Mouse (Mus musculus) liver, embryonic 12.5 days (tissue): ENCODE measurements at regions not wholly inside any gene's neighbourhood (a gene's known extent, or its start where the extent isn't known, plus 50 kb on each side); places are given as distances from the start of the nearest gene placed in this dataset.

ENCODE experiments used
- ATAC-seq: fragments of 200-750 bp; cut with Nextera tagmentation; 2 replicates; pipeline ENCODE4 v1.8.0; 2017; ENCODE audit warnings: moderate number of reproducible peaks, mild to moderate bottlenecking, moderate library complexity
- H3K27ac ChIP-seq: fragments of 300-500 bp; sonication (generic); 2 replicates; pipeline ENCODE4 v1.5.1; 2016; ENCODE audit warnings: mild to moderate bottlenecking
- H3K27me3 ChIP-seq: fragments of 300-500 bp; sonication (generic); replicated peaks from 2 replicates; pipeline ENCODE4 v1.6.1; 2016; ENCODE audit warnings: mild to moderate bottlenecking, moderate library complexity
- H3K36me3 ChIP-seq: fragments of 300-500 bp; sonication (generic); 2 replicates; pipeline ENCODE4 v1.6.1; 2016; ENCODE audit warnings: mild to moderate bottlenecking, moderate library complexity
- H3K4me1 ChIP-seq: fragments of 300-500 bp; sonication (generic); 2 replicates; pipeline ENCODE4 v1.6.1; 2016
- H3K4me2 ChIP-seq: fragments of 300-500 bp; sonication (generic); 2 replicates; pipeline ENCODE4 v1.6.1; 2016; ENCODE audit warnings: mild to moderate bottlenecking, moderate library complexity
- H3K4me3 ChIP-seq: fragments of 300-500 bp; sonication (generic); 2 replicates; pipeline ENCODE4 v1.5.1; 2016; ENCODE audit warnings: mild to moderate bottlenecking, moderate library complexity
- H3K9ac ChIP-seq: fragments of 300-500 bp; sonication (generic); 2 replicates; pipeline ENCODE4 v1.6.1; 2016; ENCODE audit warnings: mild to moderate bottlenecking, moderate library complexity
- H3K9me3 ChIP-seq: fragments of 300-500 bp; sonication (generic); replicated peaks from 2 replicates; pipeline ENCODE4 v1.6.1; 2016; ENCODE audit warnings: mild to moderate bottlenecking, moderate library complexity
- WGBS: fragments of 180-500 bp; shearing (Covaris S2); methylation state at CpG from one replicate; pipeline ENCODE4 v1.1.7; 2016; ENCODE audit not compliant: insufficient replicate concordance; 5-methylcytosine and 5-hydroxymethylcytosine counted together

GRCm38 (mm10) chr5:119401915-119402314 is 268.6 kb upstream of the Tbx3 start:
- ATAC-seq = no peak
- no peak overlapping the region for H3K4me2 ChIP-seq
- no peak overlapping the region for H3K27ac ChIP-seq
- no peak overlapping the region for H3K4me3 ChIP-seq
- H3K9me3 ChIP-seq = no peaks in the 10 kb centered on the region
- H3K9ac ChIP-seq = no peak overlapping the region
- no peaks in the 10 kb centered on the region for H3K27me3 ChIP-seq
- H3K4me1 ChIP-seq = peaks cover 23% of the 10 kb centered on the region
- no peaks in the 10 kb centered on the region for H3K36me3 ChIP-seq
- WGBS = 58% methylated on average over 8 of the region's 8 CpGs

- Histone ChIP-seq H3K36me3 (no peaks in the 10 kb centered on the region), H3K27ac (no peak overlapping the region), H3K4me1 (peaks cover 23% of the 10 kb centered on the region), H3K9me3 (no peaks in the 10 kb centered on the region), H3K4me3 (no peak overlapping the region), H3K4me2 (no peak overlapping the region), H3K27me3 (no peaks in the 10 kb centered on the region), H3K9ac (no peak overlapping the region)
- WGBS = 76% methylated on average over 17 of the region's 17 CpGs
- ATAC-seq = no peak
Observed at GRCm38 (mm10) chr5:119402651-119403050, 267.8 kb upstream of the Tbx3 start.

- ATAC-seq = no peak
- WGBS = 72% methylated on average over 11 of the region's 11 CpGs
- Histone ChIP-seq H3K4me3 (no peak overlapping the region), H3K4me1 (no peaks in the 10 kb centered on the region), H3K4me2 (no peak overlapping the region), H3K9ac (no peak overlapping the region), H3K27ac (no peak overlapping the region), H3K36me3 (no peaks in the 10 kb centered on the region), H3K27me3 (no peaks in the 10 kb centered on the region), H3K9me3 (peaks cover 11% of the 10 kb centered on the region; the same call in 1 of the 2 replicates)
Observed at GRCm38 (mm10) chr5:119410966-119411365, 259.5 kb upstream of the Tbx3 start.

GRCm38 (mm10) chr5:119415835-119416234 is 254.6 kb upstream of the Tbx3 start:
- no peak overlapping the region for H3K27ac ChIP-seq
- no peak for ATAC-seq

GRCm38 (mm10) chr5:119418486-119418885 is 252.0 kb upstream of the Tbx3 start:
- H3K36me3 ChIP-seq = no peaks in the 10 kb centered on the region
- WGBS = 55% methylated on average over 5 of the region's 5 CpGs
- peaks cover 7% of the 10 kb centered on the region; the same call in 1 of the 2 replicates for H3K9me3 ChIP-seq
- H3K9ac ChIP-seq = no peak overlapping the region
- H3K4me1 ChIP-seq = no peaks in the 10 kb centered on the region
- no peak overlapping the region for H3K4me3 ChIP-seq
- no peak overlapping the region for H3K27ac ChIP-seq
- H3K27me3 ChIP-seq = no peaks in the 10 kb centered on the region
- H3K4me2 ChIP-seq = no peak overlapping the region
- ATAC-seq = no peak

More at GRCm38 (mm10) chr5:119415835-119416234, 254.6 kb upstream of the Tbx3 start:
- no peak overlapping the region for H3K4me2 ChIP-seq
- H3K4me3 ChIP-seq = no peak overlapping the region
- WGBS = 79% methylated on average over 11 of the region's 11 CpGs
- no peaks in the 10 kb centered on the region for H3K36me3 ChIP-seq
- no peak overlapping the region for H3K9ac ChIP-seq
- no peaks in the 10 kb centered on the region for H3K27me3 ChIP-seq
- no peaks in the 10 kb centered on the region for H3K4me1 ChIP-seq
- H3K9me3 ChIP-seq = peaks cover 11% of the 10 kb centered on the region; the same call in 1 of the 2 replicates

- Histone ChIP-seq H3K4me1 (no peaks in the 10 kb centered on the region), H3K4me3 (no peak overlapping the region), H3K27me3 (no peaks in the 10 kb centered on the region), H3K9me3 (no peaks in the 10 kb centered on the region; the same call in 1 of the 2 replicates), H3K27ac (no peak overlapping the region), H3K4me2 (no peak overlapping the region), H3K9ac (no peak overlapping the region), H3K36me3 (no peaks in the 10 kb centered on the region)
- no peak for ATAC-seq
- WGBS = 63% methylated on average over 12 of the region's 12 CpGs
Observed at GRCm38 (mm10) chr5:119427511-119428019, 242.9 kb upstream of the Tbx3 start.

GRCm38 (mm10) chr5:119431271-119431756 is 239.2 kb upstream of the Tbx3 start:
- H3K4me2 ChIP-seq = no peak overlapping the region
- no peak overlapping the region for H3K9ac ChIP-seq
- peaks cover 15% of the 10 kb centered on the region; the same call in 1 of the 2 replicates for H3K27me3 ChIP-seq
- no peak for ATAC-seq
- no peaks in the 10 kb centered on the region for H3K36me3 ChIP-seq
- H3K9me3 ChIP-seq = no peaks in the 10 kb centered on the region; the same call in 1 of the 2 replicates
- H3K4me1 ChIP-seq = no peaks in the 10 kb centered on the region
- 70% methylated on average over 9 of the region's 9 CpGs for WGBS
- no peak overlapping the region for H3K27ac ChIP-seq
- H3K4me3 ChIP-seq = no peak overlapping the region

GRCm38 (mm10) chr5:119434572-119434971 is 235.9 kb upstream of the Tbx3 start:
- Histone ChIP-seq H3K4me2 (no peak overlapping the region), H3K36me3 (no peaks in the 10 kb centered on the region), H3K27me3 (peaks cover 15% of the 10 kb centered on the region; the same call in 1 of the 2 replicates), H3K27ac (no peak overlapping the region), H3K9ac (no peak overlapping the region), H3K4me3 (no peak overlapping the region), H3K4me1 (no peaks in the 10 kb centered on the region), H3K9me3 (peaks cover 6% of the 10 kb centered on the region; the same call in 1 of the 2 replicates)
- 52% methylated on average over 7 of the region's 7 CpGs for WGBS
- ATAC-seq = no peak

- no peaks in the 10 kb centered on the region for H3K27me3 ChIP-seq
- H3K9ac ChIP-seq = no peak overlapping the region
- no peak overlapping the region for H3K27ac ChIP-seq
- H3K9me3 ChIP-seq = no peaks in the 10 kb centered on the region
- H3K36me3 ChIP-seq = no peaks in the 10 kb centered on the region
- ATAC-seq = no peak
- H3K4me2 ChIP-seq = no peak overlapping the region
- no peak overlapping the region for H3K4me3 ChIP-seq
- 74% methylated on average over 4 of the region's 4 CpGs for WGBS
- no peaks in the 10 kb centered on the region for H3K4me1 ChIP-seq
Observed at GRCm38 (mm10) chr5:119448494-119448893, 222.0 kb upstream of the Tbx3 start.

GRCm38 (mm10) chr5:119449166-119449565 is 221.3 kb upstream of the Tbx3 start:
- Histone ChIP-seq H3K9me3 (no peaks in the 10 kb centered on the region), H3K36me3 (no peaks in the 10 kb centered on the region), H3K4me3 (no peak overlapping the region), H3K27me3 (no peaks in the 10 kb centered on the region), H3K9ac (no peak overlapping the region), H3K4me2 (no peak overlapping the region), H3K4me1 (no peaks in the 10 kb centered on the region), H3K27ac (no peak overlapping the region)
- WGBS = 50% methylated on average over 7 of the region's 7 CpGs
- ATAC-seq = no peak

GRCm38 (mm10) chr5:119459751-119460150 is 210.7 kb upstream of the Tbx3 start:
- H3K4me1 ChIP-seq = no peaks in the 10 kb centered on the region
- no peaks in the 10 kb centered on the region for H3K27me3 ChIP-seq
- ATAC-seq = no peak
- no peak overlapping the region for H3K27ac ChIP-seq
- 60% methylated on average over 3 of the region's 3 CpGs for WGBS
- H3K9me3 ChIP-seq = no peaks in the 10 kb centered on the region
- H3K9ac ChIP-seq = no peak overlapping the region
- H3K36me3 ChIP-seq = no peaks in the 10 kb centered on the region
- H3K4me2 ChIP-seq = no peak overlapping the region
- H3K4me3 ChIP-seq = no peak overlapping the region

- no peak overlapping the region for H3K9ac ChIP-seq
- H3K27me3 ChIP-seq = no peaks in the 10 kb centered on the region; the same call in 1 of the 2 replicates
- H3K4me1 ChIP-seq = no peaks in the 10 kb centered on the region
- H3K4me3 ChIP-seq = no peak overlapping the region
- no peak overlapping the region for H3K4me2 ChIP-seq
- no peak overlapping the region for H3K27ac ChIP-seq
- no peaks in the 10 kb centered on the region for H3K36me3 ChIP-seq
- ATAC-seq = no peak
- H3K9me3 ChIP-seq = no peaks in the 10 kb centered on the region
- 45% methylated on average over 14 of the region's 14 CpGs for WGBS
Observed at GRCm38 (mm10) chr5:119462659-119463530, 207.6 kb upstream of the Tbx3 start.
